Mouse (Mus musculus) myocyte (in vitro differentiated cells): Measurements from ENCODE around the gene Mchr1. TPM values are rescaled to one million over a fixed set of nuclear protein-coding genes. Genes with fewer than 3 reads are reported as not detected.

Source experiments
- H3K27me3 ChIP-seq: one replicate; pipeline ENCODE4 v1.6.1; 2011; ENCODE audit not compliant: control insufficient read depth, insufficient read depth, insufficient read length
- H3K36me3 ChIP-seq: one replicate; pipeline ENCODE4 v1.6.1; 2011; ENCODE audit not compliant: control insufficient read depth, insufficient read depth
- H3K4me2 ChIP-seq: one replicate; pipeline ENCODE4 v1.6.1; 2011; ENCODE audit warnings: low read depth, control low read depth
- H3K4me3 ChIP-seq: one replicate; pipeline ENCODE4 v1.5.1; 2011; ENCODE audit warnings: mild to moderate bottlenecking, control low read depth, moderate library complexity
- H3K79me2 ChIP-seq: one replicate; pipeline ENCODE4 v1.6.1; 2011; ENCODE audit not compliant: control insufficient read depth, insufficient read depth
- H3ac ChIP-seq: one replicate; pipeline ENCODE4 v1.6.1; 2011; ENCODE audit not compliant: control insufficient read depth, insufficient read length
- CEBPB ChIP-seq: IDR thresholded peaks from 2 replicates; pipeline ENCODE4 v1.6.1; 2011; ENCODE audit warnings: mild to moderate bottlenecking, moderate library complexity; ENCODE audit not compliant: poor library complexity, insufficient read depth, severe bottlenecking
- E2F4 ChIP-seq: IDR thresholded peaks from one replicate; pipeline ENCODE4 v1.6.1; 2011; ENCODE audit warnings: mild to moderate bottlenecking, control low read depth, moderate library complexity; ENCODE audit not compliant: insufficient read depth
- MAX ChIP-seq: IDR thresholded peaks from one replicate; pipeline ENCODE4 v1.6.1; 2011; ENCODE audit warnings: low read depth, mild to moderate bottlenecking, control low read depth
- MYOD1 ChIP-seq, 3 experiments: IDR thresholded peaks; one replicate each; pipeline ENCODE4 v1.6.1; 2011; ENCODE audit warnings: control low read depth in 2 of 3, low read depth in 2 of 3, mild to moderate bottlenecking in 2 of 3, moderate library complexity in 1 of 3; ENCODE audit not compliant: insufficient read length in 2 of 3, control insufficient read depth in 1 of 3
- MYOG ChIP-seq, 3 experiments: IDR thresholded peaks; one replicate each; pipeline ENCODE4 v1.6.1; 2011; ENCODE audit warnings: control low read depth in 2 of 3, low read depth in 2 of 3, mild to moderate bottlenecking in 2 of 3; ENCODE audit not compliant: insufficient read length in 2 of 3, control insufficient read depth in 1 of 3, insufficient read depth in 1 of 3
- POLR2A ChIP-seq: IDR thresholded peaks from one replicate; pipeline ENCODE4 v1.6.1; 2011; ENCODE audit warnings: low read depth, mild to moderate bottlenecking, control low read depth, moderate library complexity; ENCODE audit not compliant: insufficient read length
- POLR2AphosphoS2 ChIP-seq: IDR thresholded peaks from one replicate; pipeline ENCODE4 v1.6.1; 2011; ENCODE audit warnings: low read depth, control low read depth; ENCODE audit not compliant: insufficient read length
- REST ChIP-seq: IDR thresholded peaks from one replicate; pipeline ENCODE4 v1.6.1; 2011; ENCODE audit warnings: mild to moderate bottlenecking, control low read depth, moderate library complexity; ENCODE audit not compliant: insufficient read depth, insufficient read length
- SRF ChIP-seq: IDR thresholded peaks from one replicate; pipeline ENCODE4 v1.6.1; 2011; ENCODE audit warnings: low read depth; ENCODE audit not compliant: control insufficient read depth, insufficient read length
- TCF12 ChIP-seq: IDR thresholded peaks from one replicate; pipeline ENCODE4 v1.6.1; 2011; ENCODE audit warnings: mild to moderate bottlenecking, control low read depth; ENCODE audit not compliant: poor library complexity, insufficient read depth, severe bottlenecking
- TCF3 ChIP-seq: IDR thresholded peaks from one replicate; pipeline ENCODE4 v1.6.1; 2011; ENCODE audit warnings: low read depth, control low read depth; ENCODE audit not compliant: insufficient read length
- USF1 ChIP-seq: IDR thresholded peaks from one replicate; pipeline ENCODE4 v1.6.1; 2011; ENCODE audit warnings: low read depth, mild to moderate bottlenecking, control low read depth, moderate library complexity
- polyA plus RNA-seq: library from polyadenylated mRNA; unstranded; fragments of >200 nt; fragmentation: generic; extraction: Trizol; gene quantifications from one replicate; pipeline ENCODE4 v1.2.1, GENCODE M21; 2012; ENCODE audit warnings: missing spikeins

Mchr1 gene
- polyA plus RNA-seq, 1 experiment = 0.44 TPM

DNA sequence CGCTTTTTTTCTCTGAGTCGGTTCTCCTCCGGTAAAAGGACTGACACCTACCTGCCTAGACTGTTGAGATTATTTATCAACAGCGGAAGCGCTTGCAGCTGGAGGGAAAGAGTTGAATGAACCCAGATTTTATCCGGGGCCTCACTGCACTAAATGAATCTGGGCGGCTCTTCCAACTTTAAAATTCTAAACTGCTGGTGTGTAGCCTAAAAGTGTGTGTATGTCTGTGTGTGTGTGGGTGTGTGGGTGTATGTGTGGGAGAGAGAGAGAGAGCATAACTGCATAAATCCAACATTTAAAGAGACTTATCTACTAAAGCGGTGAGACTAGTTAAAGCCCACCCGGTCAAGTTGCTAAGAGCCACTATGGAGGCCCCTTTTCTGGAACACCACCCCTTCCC, 44.0 kb upstream of the Mchr1 start:
- Histone ChIP-seq H3K27me3 (no peaks in the 10 kb centered on the region), H3K4me2 (peak overlapping the region; percentile 90), H3K79me2 (peaks cover 40% of the 10 kb centered on the region), H3K4me3 (peak overlapping the region; percentile 74), H3ac (peak overlapping the region; percentile 46), H3K36me3 (no peaks in the 10 kb centered on the region)
- TF ChIP-seq MAX = no peak
- TF ChIP-seq MYOD1 (IDR thresholded peaks at IDR 0.05; ENCODE audit: control insufficient read depth in 1 of 3, insufficient read length in 2 of 3, low read depth in 2 of 3) = no peak
- TF ChIP-seq CEBPB = no peak
- TF ChIP-seq MYOG (IDR thresholded peaks at IDR 0.05; ENCODE audit: control insufficient read depth in 1 of 3, insufficient read depth in 1 of 3, insufficient read length in 2 of 3, low read depth in 2 of 3) = no peak
- no peak for TF ChIP-seq E2F4
- TF ChIP-seq TCF12 = no peak
- no peak for TF ChIP-seq SRF

DNA sequence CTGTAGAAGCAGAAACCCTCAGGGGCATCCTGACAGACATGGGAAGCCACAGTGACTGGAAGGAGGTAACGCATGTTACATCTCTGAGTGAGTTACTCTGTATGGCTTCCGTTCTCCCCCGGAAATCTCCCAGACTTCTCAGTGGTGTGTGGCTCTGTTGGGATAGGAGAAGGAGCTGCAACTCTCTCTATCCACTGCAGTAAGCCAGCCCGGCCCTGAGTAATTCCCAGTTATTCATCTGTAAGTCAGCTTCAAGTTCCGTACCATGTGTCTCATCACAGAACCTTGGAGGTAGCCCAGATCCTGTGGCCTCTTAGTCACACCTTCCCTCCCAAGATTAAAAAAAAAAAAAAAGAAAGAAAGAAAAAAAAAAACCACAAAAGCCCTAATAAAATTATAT, 43.0 kb upstream of the Mchr1 start:
- Histone ChIP-seq H3K4me2 (peak overlapping the region; percentile 90), H3K27me3 (no peaks in the 10 kb centered on the region), H3K79me2 (peaks cover 30% of the 10 kb centered on the region), H3K36me3 (no peaks in the 10 kb centered on the region), H3K4me3 (no peak overlapping the region), H3ac (no peak overlapping the region)
- TF ChIP-seq CEBPB (no peak), POLR2AphosphoS2 (no peak), MAX (no peak), TCF3 (no peak), MYOG (IDR thresholded peaks at IDR 0.05; ENCODE audit: control insufficient read depth in 1 of 3, insufficient read depth in 1 of 3, insufficient read length in 2 of 3, low read depth in 2 of 3) (no peak)

DNA sequence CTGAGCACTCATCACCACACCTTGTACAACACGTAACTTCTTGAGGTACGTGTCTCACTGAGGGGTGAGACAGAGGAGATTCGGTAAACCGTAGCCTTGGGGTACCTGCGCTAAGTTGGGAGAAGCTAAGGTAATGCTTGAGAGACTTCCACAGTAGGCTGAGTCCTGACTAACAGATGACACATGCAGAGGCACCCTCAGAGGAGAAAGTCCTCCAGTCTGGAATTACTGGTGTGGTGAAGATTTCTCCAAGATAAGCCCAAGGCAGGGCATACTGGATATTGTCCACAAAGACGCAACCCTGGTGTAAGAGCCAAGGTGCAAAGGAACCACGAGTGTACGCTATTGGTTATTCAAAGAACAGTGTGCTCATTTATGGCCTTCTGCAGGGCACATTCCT, 42.4 kb upstream of the Mchr1 start:
- H3K36me3 ChIP-seq = no peaks in the 10 kb centered on the region

DNA sequence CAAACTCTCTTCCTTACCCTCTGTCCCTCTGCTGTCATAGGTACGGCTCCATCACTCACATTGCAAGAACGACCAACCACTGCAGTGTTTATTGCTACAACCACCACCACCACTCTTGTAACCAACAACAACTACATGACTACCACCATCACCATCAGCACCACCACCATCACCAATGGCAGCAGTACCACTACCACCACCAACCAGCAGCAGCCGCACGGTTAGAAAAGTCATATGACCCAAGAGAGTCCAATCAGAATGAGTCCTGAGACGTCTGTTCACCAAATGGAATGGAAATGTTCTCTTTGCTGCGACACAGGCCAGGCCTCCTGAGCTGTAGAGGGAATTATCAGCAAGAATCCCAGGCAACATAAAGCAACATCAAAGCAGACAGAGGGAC, 40.5 kb upstream of the Mchr1 start:
- Histone ChIP-seq H3K4me2 (no peak overlapping the region), H3K79me2 (peaks cover 5% of the 10 kb centered on the region), H3K4me3 (no peak overlapping the region), H3K36me3 (no peaks in the 10 kb centered on the region), H3ac (no peak overlapping the region), H3K27me3 (no peaks in the 10 kb centered on the region)
- no peak for TF ChIP-seq TCF3
- TF ChIP-seq SRF = no peak
- TF ChIP-seq REST = no peak
- no peak for TF ChIP-seq POLR2A
- TF ChIP-seq TCF12 = no peak
- no peak for TF ChIP-seq USF1
- TF ChIP-seq POLR2AphosphoS2 = no peak
- TF ChIP-seq MYOD1 (IDR thresholded peaks at IDR 0.05; ENCODE audit: control insufficient read depth in 1 of 3, insufficient read length in 2 of 3, low read depth in 2 of 3) = no peak
- TF ChIP-seq MAX = no peak
- TF ChIP-seq CEBPB = no peak
- no peak for TF ChIP-seq MYOG (IDR thresholded peaks at IDR 0.05; ENCODE audit: control insufficient read depth in 1 of 3, insufficient read depth in 1 of 3, insufficient read length in 2 of 3, low read depth in 2 of 3)

More for the DNA sequence above, 42.4 kb upstream of the Mchr1 start:
- H3K27me3 ChIP-seq = no peaks in the 10 kb centered on the region
- no peak for TF ChIP-seq MAX
- no peak for TF ChIP-seq REST
- TF ChIP-seq POLR2A = no peak
- no peak for TF ChIP-seq MYOD1 (IDR thresholded peaks at IDR 0.05; ENCODE audit: control insufficient read depth in 1 of 3, insufficient read length in 2 of 3, low read depth in 2 of 3)
- TF ChIP-seq USF1 = no peak
- no peak for TF ChIP-seq TCF12
- TF ChIP-seq CEBPB = peak; percentile 76
- no peak overlapping the region for H3K4me3 ChIP-seq
- peaks cover 25% of the 10 kb centered on the region for H3K79me2 ChIP-seq
- H3K4me2 ChIP-seq = peak overlapping the region; percentile 43
- no peak overlapping the region for H3ac ChIP-seq

DNA sequence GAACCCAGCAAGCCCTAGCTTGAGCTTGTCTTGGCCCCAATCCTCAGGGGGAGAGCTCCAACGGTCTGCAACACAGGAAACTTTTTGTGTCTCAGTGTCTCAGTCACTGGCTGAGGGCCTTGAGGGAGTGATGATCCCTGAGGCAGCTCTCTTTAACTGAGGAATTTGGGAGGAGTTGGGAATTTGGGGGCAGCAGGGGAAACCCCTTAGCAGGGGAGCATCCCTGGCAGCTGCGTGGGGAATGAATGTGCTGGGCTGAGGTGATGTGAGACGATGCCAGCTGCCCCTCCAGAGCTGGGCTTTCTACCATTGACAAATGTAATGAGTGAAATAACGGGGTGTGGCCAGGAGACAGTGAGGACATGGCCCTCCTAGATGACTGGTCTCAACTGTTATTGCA, 39.9 kb upstream of the Mchr1 start:
- Histone ChIP-seq H3K27me3 (no peaks in the 10 kb centered on the region), H3K79me2 (no peaks in the 10 kb centered on the region), H3K36me3 (no peaks in the 10 kb centered on the region), H3ac (no peak overlapping the region), H3K4me3 (no peak overlapping the region), H3K4me2 (no peak overlapping the region)
- TF ChIP-seq USF1 = no peak
- no peak for TF ChIP-seq REST
- TF ChIP-seq MAX = no peak
- peak; percentile 53 for TF ChIP-seq TCF12
- no peak for TF ChIP-seq SRF
- peak; percentile 63 for TF ChIP-seq TCF3
- TF ChIP-seq MYOG (IDR thresholded peaks at IDR 0.05; ENCODE audit: control insufficient read depth in 1 of 3, insufficient read depth in 1 of 3, insufficient read length in 2 of 3, low read depth in 2 of 3) = peak; percentile 38 to 96 (median 82)
- no peak for TF ChIP-seq E2F4
- TF ChIP-seq POLR2AphosphoS2 = no peak
- TF ChIP-seq MYOD1 (IDR thresholded peaks at IDR 0.05; ENCODE audit: control insufficient read depth in 1 of 3, insufficient read length in 2 of 3, low read depth in 2 of 3) = peak in 2 of 3 experiments; percentile 78 to 90
- no peak for TF ChIP-seq POLR2A
- no peak for TF ChIP-seq CEBPB
